Mouse (Mus musculus): ENCODE results near the gene Trub2. TPM values are rescaled to one million over a fixed set of nuclear protein-coding genes. Genes with fewer than 3 reads are reported as not detected.

Trub2 gene
- total and polyA plus RNA-seq, 3 experiments, result 32.6 to 41.4 (median 39.0) TPM

GRCm38 (mm10) chr2:29711877-29712276, 76.4 kb downstream of the Trub2 start:
- Histone ChIP-seq H3K9me3 (replicated peaks; ENCODE audit: low read length) (no peaks in the 10 kb centered on the region), H3K4me3 (replicated peaks in 1 of 3; ENCODE audit: low read depth in 2 of 3, low read length in 2 of 3, poor library complexity in 1 of 3) (no peak overlapping the region), H3K27ac (ENCODE audit: insufficient read depth, low read depth) (peak overlapping the region; percentile 40), H3K4me1 (ENCODE audit: control insufficient read depth in 1 of 2, insufficient read depth in 2 of 2) (peaks cover 29 to 90% of the 10 kb centered on the region in 2 experiments), H3K27me3 (replicated peaks) (no peaks in the 10 kb centered on the region), H3K79me2 (replicated peaks; ENCODE audit: control insufficient read depth, extremely low read depth, insufficient read depth, poor library complexity, severe bottlenecking) (peaks cover 45% of the 10 kb centered on the region), H3K36me3 (replicated peaks in 1 of 2; ENCODE audit: control insufficient read depth in 1 of 2, insufficient read depth in 1 of 2, low read length in 1 of 2) (peaks cover 87 to 91% of the 10 kb centered on the region in 2 experiments), H3K9ac (ENCODE audit: insufficient read depth, low read depth) (no peak overlapping the region), H3K4me2 (ENCODE audit: insufficient read depth, low read depth, poor library complexity, severe bottlenecking) (no peak overlapping the region)
- TF ChIP-seq ELF1 (IDR thresholded peaks at IDR 0.05; ENCODE audit: low read depth, low read length), result no peak
- TF ChIP-seq NELFE (IDR thresholded peaks at IDR 0.05; ENCODE audit: low read depth, low read length), result no peak
- TF ChIP-seq ETS1 (conservative IDR thresholded peaks at IDR 0.05; ENCODE audit: low read depth, low read length), result no peak
- TF ChIP-seq GABPA (IDR thresholded peaks at IDR 0.05; ENCODE audit: insufficient replicate concordance, low read depth, low read length), result no peak
- TF ChIP-seq TCF12 (IDR thresholded peaks at IDR 0.05; ENCODE audit: low read depth, low read length), result no peak
- no peak for TF ChIP-seq MYC (IDR thresholded peaks at IDR 0.05; ENCODE audit: low read depth, low read length)
- no peak for TF ChIP-seq SIN3A (IDR thresholded peaks at IDR 0.05; ENCODE audit: low read length)
- no peak for TF ChIP-seq USF1 (IDR thresholded peaks at IDR 0.05; ENCODE audit: low read depth, low read length)
- no peak for TF ChIP-seq MAFK (IDR thresholded peaks at IDR 0.05; ENCODE audit: insufficient replicate concordance, low read length)
- TF ChIP-seq JUND (conservative IDR thresholded peaks at IDR 0.05; ENCODE audit: low read depth, low read length), result no peak
- TF ChIP-seq CHD2 (IDR thresholded peaks at IDR 0.05; ENCODE audit: low read length), result no peak
- no peak for TF ChIP-seq POLR2AphosphoS2 (IDR thresholded peaks at IDR 0.05; ENCODE audit: low read depth, low read length)
- TF ChIP-seq ZKSCAN1 (IDR thresholded peaks at IDR 0.05; ENCODE audit: borderline replicate concordance, low read depth, low read length), result no peak
- no peak for TF ChIP-seq JUN (IDR thresholded peaks at IDR 0.05; ENCODE audit: insufficient read depth, low read depth, low read length)
- TF ChIP-seq MAZ (IDR thresholded peaks at IDR 0.05; ENCODE audit: low read depth, low read length), result no peak
- no peak for TF ChIP-seq MAX (IDR thresholded peaks at IDR 0.05; ENCODE audit: low read length)
- TF ChIP-seq RCOR1 (conservative IDR thresholded peaks at IDR 0.05; ENCODE audit: low read depth, low read length), result no peak
- TF ChIP-seq CTCF (conservative IDR thresholded peaks at IDR 0.05 in 1 of 2, IDR thresholded peaks at IDR 0.05 in 1 of 2; ENCODE audit: low read depth in 2 of 2, low read length in 2 of 2), result no peak
- in situ Hi-C loops (cut with MboI; ENCODE audit: low pct_ligation_motif_present, low pct_unique_long_range_greater_than_20kb, low sequenced_read_pairs) (no loop called here), dilution Hi-C loops (cut with MboI; ENCODE audit: extremely low pct_ligation_motif_present, extremely low pct_unique_long_range_greater_than_20kb, low sequenced_read_pairs) (no loop called here)
- DNase-seq (ENCODE audit: extremely low read depth), result no peak

Other genes with a start within 250 kb of the Trub2 start
- gene Rapgef1, start 168.8 kb downstream of the Trub2 start, total RNA-seq (2012; rRNA removed), result 149 and 185 TPM in 2 replicates
- 84.0 and 86.5 TPM in 2 replicates for gene Rapgef1, start 168.8 kb downstream of the Trub2 start, total RNA-seq (2014; rRNA removed)
- 143 and 170 TPM in 2 replicates for gene Rapgef1, start 168.8 kb downstream of the Trub2 start, polyA plus RNA-seq (2012; ENCODE audit: insufficient read length, low read depth)
- gene Gm13420, start 36.8 kb downstream of the Trub2 start, total RNA-seq (2012; rRNA removed), result not detected in 2 replicates
- gene Gm13420, start 36.8 kb downstream of the Trub2 start, total RNA-seq (2014; rRNA removed), result not detected in 2 replicates
- gene Gm13420, start 36.8 kb downstream of the Trub2 start, polyA plus RNA-seq (2012; ENCODE audit: insufficient read length, low read depth), result not detected in 2 replicates
- not detected in 2 replicates for gene Gm13547, start 29.2 kb downstream of the Trub2 start, total RNA-seq (2012; rRNA removed)
- not detected in 2 replicates for gene Gm13547, start 29.2 kb downstream of the Trub2 start, total RNA-seq (2014; rRNA removed)
- 0.60 TPM in 1 of 2 replicates, not detected in the other for gene Gm13547, start 29.2 kb downstream of the Trub2 start, polyA plus RNA-seq (2012; ENCODE audit: insufficient read length, low read depth)
- gene Coq4, start 1.0 kb downstream of the Trub2 start, total RNA-seq (2012; rRNA removed), result 25.2 and 29.3 TPM in 2 replicates
- 21.5 and 40.9 TPM in 2 replicates for gene Coq4, start 1.0 kb downstream of the Trub2 start, total RNA-seq (2014; rRNA removed)
- gene Coq4, start 1.0 kb downstream of the Trub2 start, polyA plus RNA-seq (2012; ENCODE audit: insufficient read length, low read depth), result 19.1 and 21.3 TPM in 2 replicates
- gene Slc27a4, start 14.1 kb upstream of the Trub2 start, total RNA-seq (2012; rRNA removed), result 8.9 and 11.3 TPM in 2 replicates
- gene Slc27a4, start 14.1 kb upstream of the Trub2 start, total RNA-seq (2014; rRNA removed), result 3.6 and 4.8 TPM in 2 replicates
- gene Slc27a4, start 14.1 kb upstream of the Trub2 start, polyA plus RNA-seq (2012; ENCODE audit: insufficient read length, low read depth), result 4.7 and 4.9 TPM in 2 replicates
- 31.9 and 33.8 TPM in 2 replicates for gene Urm1, start 31.6 kb upstream of the Trub2 start, total RNA-seq (2012; rRNA removed)
- 29.2 and 30.6 TPM in 2 replicates for gene Urm1, start 31.6 kb upstream of the Trub2 start, total RNA-seq (2014; rRNA removed)
- gene Urm1, start 31.6 kb upstream of the Trub2 start, polyA plus RNA-seq (2012; ENCODE audit: insufficient read length, low read depth), result 25.6 and 37.1 TPM in 2 replicates
- gene Cercam, start 80.7 kb upstream of the Trub2 start, total RNA-seq (2012; rRNA removed), result 6.1 and 6.3 TPM in 2 replicates
- 2.5 and 3.0 TPM in 2 replicates for gene Cercam, start 80.7 kb upstream of the Trub2 start, total RNA-seq (2014; rRNA removed)
- gene Cercam, start 80.7 kb upstream of the Trub2 start, polyA plus RNA-seq (2012; ENCODE audit: insufficient read length, low read depth), result 3.5 and 3.7 TPM in 2 replicates
- gene Odf2, start 100.7 kb upstream of the Trub2 start, total RNA-seq (2012; rRNA removed), result 43.7 and 48.6 TPM in 2 replicates
- 35.4 and 44.4 TPM in 2 replicates for gene Odf2, start 100.7 kb upstream of the Trub2 start, total RNA-seq (2014; rRNA removed)
- 54.6 and 59.5 TPM in 2 replicates for gene Odf2, start 100.7 kb upstream of the Trub2 start, polyA plus RNA-seq (2012; ENCODE audit: insufficient read length, low read depth)
- gene Gle1, start 146.9 kb upstream of the Trub2 start, total RNA-seq (2012; rRNA removed), result 38.0 and 39.7 TPM in 2 replicates
- gene Gle1, start 146.9 kb upstream of the Trub2 start, total RNA-seq (2014; rRNA removed), result 32.0 and 36.5 TPM in 2 replicates
- gene Gle1, start 146.9 kb upstream of the Trub2 start, polyA plus RNA-seq (2012; ENCODE audit: insufficient read length, low read depth), result 54.1 and 60.1 TPM in 2 replicates
- gene Sptan1, start 177.1 kb upstream of the Trub2 start, total RNA-seq (2012; rRNA removed), result 113 TPM in 2 replicates
- 73.8 and 86.4 TPM in 2 replicates for gene Sptan1, start 177.1 kb upstream of the Trub2 start, total RNA-seq (2014; rRNA removed)
- 88.0 and 91.6 TPM in 2 replicates for gene Sptan1, start 177.1 kb upstream of the Trub2 start, polyA plus RNA-seq (2012; ENCODE audit: insufficient read length, low read depth)